Mouse (Mus musculus) bone marrow macrophage, adult 2 months (primary cell): Measurements from ENCODE around the gene Slc35c1.

Source experiments
- CTCF ChIP-seq: IDR thresholded peaks from 2 replicates; pipeline ENCODE4 v1.5.1; 2012; ENCODE audit warnings: low read depth, mild to moderate bottlenecking, low read length, moderate library complexity
- POLR2A ChIP-seq: IDR thresholded peaks from 2 replicates; pipeline ENCODE4 v1.6.1; 2012; ENCODE audit warnings: mild to moderate bottlenecking, low read depth, low read length, borderline replicate concordance

GRCm38 (mm10) chr2:92478313-92478688, 18.0 kb upstream of the Slc35c1 start:
- TF ChIP-seq POLR2A = no peak
- TF ChIP-seq CTCF = no peak
